Comparison of ENCODE assay signal across 19 mouse cellular contexts in the genomic region with DNA sequence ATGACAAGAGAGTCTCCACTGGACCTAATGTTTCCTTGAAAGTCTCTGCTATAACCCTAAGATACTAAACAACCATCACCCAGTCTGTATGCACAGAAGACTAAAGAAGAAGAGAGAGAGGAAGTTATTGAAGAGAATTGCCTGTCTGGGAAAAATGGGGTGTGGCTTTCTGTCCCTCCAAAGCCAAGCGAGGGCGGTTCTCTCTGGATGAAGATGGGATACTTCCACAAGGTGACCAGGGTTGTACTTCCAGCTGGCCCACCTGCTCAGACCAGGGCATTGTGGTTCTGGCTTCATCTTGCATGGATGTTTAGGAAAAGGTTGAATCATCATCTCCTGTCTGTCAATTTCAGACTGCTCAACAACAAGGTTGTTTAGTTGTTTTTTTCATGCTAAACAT.
A peak's percentile ranks its signal among the peaks of the same experiment; 100 is the strongest.
DNase-seq lines count a peak whose midpoint lies in the region; ATAC-seq lines count a peak whose summit lies in the region.
"Had no signal": no experiment of that assay in that cellular context is flagged by ENCODE, and none has a peak within 500 bp of the region (broad histone marks: within the 10 kb centered on the region; RNA-seq: fewer than 3 reads in every experiment).

No protein-coding gene starts in this region.

- no peaks in the 10 kb centered on the region for H3K9me3 ChIP-seq in midbrain, embryonic 11.5 days (ENCODE audit: control insufficient read depth, low read length)
- no peaks in the 10 kb centered on the region for H3K9me3 ChIP-seq in midbrain, embryonic 15.5 days
- H3K9me3 ChIP-seq: G1E had no signal

- H3K27me3 ChIP-seq in midbrain, embryonic 11.5 days (ENCODE audit: control insufficient read depth, insufficient read depth, low read length): no peaks in the 10 kb centered on the region
- no peaks in the 10 kb centered on the region for H3K27me3 ChIP-seq in midbrain, embryonic 15.5 days (replicated peaks)
- H3K27me3 ChIP-seq: CH12.LX, Patski had no signal

- H3K9ac ChIP-seq in midbrain, embryonic 11.5 days (ENCODE audit: low read length): no peak overlapping the region
- H3K9ac ChIP-seq in midbrain, embryonic 15.5 days: no peak overlapping the region

- H3K4me3 ChIP-seq in midbrain, embryonic 11.5 days (ENCODE audit: low read depth, low read length): no peak overlapping the region
- no peak overlapping the region for H3K4me3 ChIP-seq in midbrain, embryonic 15.5 days

- no peak overlapping the region for H3K27ac ChIP-seq in midbrain, embryonic 11.5 days (ENCODE audit: low read depth, low read length)
- H3K27ac ChIP-seq in midbrain, embryonic 15.5 days: no peak overlapping the region

- peak; percentile 66 for DNase-seq in heart, adult 11 months
- no peak for DNase-seq in heart, postnatal 4 days
- DNase-seq in midbrain, embryonic 11.5 days (ENCODE audit: low spot score, missing footprints): peak; percentile 51
- DNase-seq: adrenal gland, adult 2 months; adrenal gland, adult 8-10 months; adrenal gland, postnatal 10 days; adrenal gland, postnatal 14 days; adrenal gland, postnatal 25 days; adrenal gland, postnatal 36 days; B cell, adult 2 months; cerebellum, adult 11 months; cerebellum, adult 11-12 months; cerebellum, adult 18-20 months had no signal

- H3K36me3 ChIP-seq in midbrain, embryonic 11.5 days (ENCODE audit: control insufficient read depth, insufficient read depth, low read length): no peaks in the 10 kb centered on the region
- H3K36me3 ChIP-seq in midbrain, embryonic 15.5 days (replicated peaks): no peaks in the 10 kb centered on the region
- H3K36me3 ChIP-seq: G1E had no signal

- ATAC-seq in midbrain, embryonic 11.5 days (ENCODE audit: low FRiP score): no peak
- ATAC-seq in midbrain, embryonic 15.5 days (replicated peaks): no peak
- ATAC-seq: activated CD4-positive, CD25-positive, alpha-beta regulatory T cell, adult 4 months; CD4-positive, CD25-positive, alpha-beta regulatory T cell, adult 4 months; Patski had no signal

- 84% methylated on average over 2 of the region's 2 CpGs for WGBS in midbrain, embryonic 11.5 days
- 91% methylated on average over 2 of the region's 2 CpGs for WGBS in midbrain, embryonic 15.5 days

- H3K4me2 ChIP-seq in midbrain, embryonic 11.5 days: no peak overlapping the region
- no peak overlapping the region for H3K4me2 ChIP-seq in midbrain, embryonic 15.5 days

- no peaks in the 10 kb centered on the region for H3K4me1 ChIP-seq in midbrain, embryonic 11.5 days (ENCODE audit: control insufficient read depth, insufficient read depth, low read length)
- H3K4me1 ChIP-seq in midbrain, embryonic 15.5 days: no peaks in the 10 kb centered on the region
